Mouse (Mus musculus) T-helper 1 cell (primary cell): ENCODE data around the gene Def8.

Source experiments
- in situ Hi-C: fragments of 300-600 bp; cut with MboI, MseI; formaldehyde crosslinking; loops from one replicate; pipeline ENCODE4 v1.15.1; 2025; ENCODE audit warnings: high pct_unique_total_duplicates

Gene Def8

DNA sequence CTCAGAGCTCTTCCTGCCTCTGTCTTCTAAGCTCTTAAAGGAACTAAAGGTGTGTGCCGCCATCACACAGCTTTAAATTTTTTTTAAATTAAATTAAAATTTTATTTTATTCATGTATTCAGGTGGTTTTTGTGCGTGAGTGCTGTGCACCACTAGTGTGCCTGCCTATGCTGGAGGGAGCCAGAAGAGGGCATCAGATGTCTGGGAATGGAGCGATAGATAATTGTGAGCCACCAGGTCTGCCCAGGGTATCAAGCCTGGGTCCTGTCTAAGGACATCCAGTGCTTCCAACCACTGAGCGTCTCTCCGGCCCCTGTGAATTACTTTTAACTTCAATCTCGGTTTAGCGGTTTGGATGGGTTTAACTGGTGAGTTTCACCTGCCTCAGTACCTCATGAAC, 59.3 kb downstream of the Def8 start:
- in situ Hi-C loops, result no loop called here

- in situ Hi-C loops, result no loop called here
Measured at GRCm38 (mm10) chr8:123491280-123492075, 68.2 kb downstream of the Def8 start.

DNA sequence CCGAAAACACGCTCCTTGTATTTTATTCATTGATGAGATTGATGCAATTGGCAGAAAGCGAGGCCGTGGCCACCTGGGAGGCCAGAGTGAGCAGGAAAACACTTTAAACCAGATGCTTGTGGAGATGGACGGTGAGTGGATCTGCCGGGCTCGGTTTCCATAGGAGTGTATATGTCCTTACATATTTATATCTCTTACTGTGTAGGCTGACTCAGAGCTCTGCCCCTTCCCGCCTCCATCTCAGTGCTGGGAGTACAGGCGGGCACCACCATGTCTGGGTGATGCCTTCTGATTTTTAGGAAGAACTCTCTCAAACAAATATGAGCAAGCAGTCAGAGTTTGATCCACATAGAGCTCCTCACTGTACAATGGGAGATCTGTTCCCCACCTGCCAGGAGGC, 69.6 kb downstream of the Def8 start:
- in situ Hi-C loops, result no loop called here

- in situ Hi-C loops, result no loop called here
Measured at GRCm38 (mm10) chr8:123497699-123498098, 74.4 kb downstream of the Def8 start.

- in situ Hi-C loops, result no loop called here
Measured at GRCm38 (mm10) chr8:123498963-123499362, 75.6 kb downstream of the Def8 start.

GRCm38 (mm10) chr8:123499556-123499955, 76.2 kb downstream of the Def8 start:
- in situ Hi-C loops, result no loop called here

GRCm38 (mm10) chr8:123502192-123502591, 78.9 kb downstream of the Def8 start:
- in situ Hi-C loops, result no loop called here

DNA sequence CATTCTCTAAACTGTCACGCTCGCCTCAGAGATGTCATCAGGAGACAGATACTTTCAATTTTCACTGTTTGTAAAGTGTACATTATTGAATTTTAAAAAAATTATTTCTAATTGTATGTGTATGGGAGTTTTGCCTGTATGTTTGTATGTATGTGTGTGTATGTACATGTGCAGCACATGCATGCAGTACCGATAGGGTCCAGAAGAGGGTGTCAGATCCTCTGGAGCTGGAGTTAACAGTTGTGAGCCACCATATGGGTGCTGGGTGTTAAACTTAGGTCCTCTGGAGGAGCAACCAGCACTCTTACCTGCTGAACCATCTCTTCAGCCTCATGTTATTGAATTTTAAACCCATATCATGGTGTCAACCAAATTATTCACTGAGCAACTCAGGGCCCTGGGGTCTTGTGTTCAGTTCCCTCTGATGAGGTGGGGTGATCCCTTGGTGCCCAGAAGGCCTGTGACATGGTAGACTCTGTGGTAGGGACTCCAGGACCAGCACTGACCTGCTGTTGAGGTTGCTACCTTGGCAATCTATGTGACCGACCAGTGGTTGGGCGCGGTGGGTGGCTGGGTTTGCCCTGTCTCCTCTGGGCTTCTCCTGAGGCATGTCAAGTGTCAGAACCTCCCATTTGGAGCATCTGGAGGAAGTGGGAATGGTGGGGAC, 80.6 kb downstream of the Def8 start:
- in situ Hi-C loops, result no loop called here

- in situ Hi-C loops, result no loop called here
Measured at GRCm38 (mm10) chr8:123504591-123505195, 81.4 kb downstream of the Def8 start.

- in situ Hi-C loops, result no loop called here
Measured at GRCm38 (mm10) chr8:123505267-123505666, 81.9 kb downstream of the Def8 start.

GRCm38 (mm10) chr8:123505695-123506094, 82.4 kb downstream of the Def8 start:
- in situ Hi-C loops, result no loop called here

DNA sequence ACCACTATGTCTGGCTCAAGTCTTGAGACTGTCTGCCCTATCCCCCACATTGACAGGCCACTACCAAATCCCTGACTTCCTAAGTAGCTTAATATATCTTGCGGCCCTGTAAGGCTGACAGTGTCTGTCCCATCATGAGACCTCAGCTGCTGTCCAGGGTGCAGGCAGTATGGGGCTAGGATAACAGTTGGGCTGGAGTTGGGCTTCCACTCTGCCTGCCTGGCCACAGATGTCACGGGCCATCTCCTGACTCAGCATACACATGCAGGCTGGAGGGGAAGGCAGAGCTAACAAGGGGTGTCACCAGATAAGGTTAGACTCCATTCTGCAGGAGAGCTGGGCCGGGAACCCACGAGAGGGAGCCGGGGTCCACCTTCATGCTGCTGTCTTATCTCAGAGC, 83.8 kb downstream of the Def8 start:
- in situ Hi-C loops, result no loop called here

DNA sequence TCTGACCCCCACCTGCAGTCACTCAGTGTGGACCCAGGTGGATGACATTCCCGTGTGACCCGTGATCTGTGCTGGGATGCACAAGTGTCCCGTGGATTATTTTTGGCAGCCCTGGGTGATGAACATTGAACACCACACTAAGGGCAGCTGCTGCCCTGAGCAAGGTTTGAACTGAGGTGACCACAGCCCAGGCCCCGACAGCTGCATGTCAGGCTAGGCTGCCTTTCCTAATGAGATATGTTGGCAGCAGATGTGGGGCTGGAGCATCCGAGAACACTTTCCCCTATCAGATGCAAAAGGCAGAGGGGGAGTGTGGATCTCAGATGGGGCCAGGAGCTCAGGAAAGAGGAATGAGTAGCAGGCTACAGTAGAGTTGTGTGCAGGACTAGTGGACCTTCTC, 87.5 kb downstream of the Def8 start:
- in situ Hi-C loops, result no loop called here
